Mouse (Mus musculus) liver, embryonic 15.5 days (tissue): ENCODE measurements at regions not wholly inside any gene's neighbourhood (a gene's known extent, or its start where the extent isn't known, plus 50 kb on each side); places are given as distances from the start of the nearest gene placed in this dataset.

ENCODE experiments used
- ATAC-seq: fragments of 200-750 bp; cut with Nextera tagmentation; 2 replicates; pipeline ENCODE4 v1.8.0; 2017; ENCODE audit warnings: moderate number of reproducible peaks, mild to moderate bottlenecking, moderate library complexity; ENCODE audit not compliant: insufficient read depth
- H3K27ac ChIP-seq: fragments of 300-500 bp; sonication (generic); replicated peaks from 2 replicates; pipeline ENCODE4 v1.5.1; 2015; ENCODE audit warnings: mild to moderate bottlenecking, inconsistent platforms
- H3K27me3 ChIP-seq: fragments of 300-500 bp; sonication (generic); 2 replicates; pipeline ENCODE4 v1.6.1; 2015; ENCODE audit warnings: mild to moderate bottlenecking, inconsistent platforms
- H3K36me3 ChIP-seq: fragments of 300-500 bp; sonication (generic); replicated peaks from 2 replicates; pipeline ENCODE4 v1.6.1; 2015; ENCODE audit warnings: moderate library complexity, mild to moderate bottlenecking, inconsistent platforms
- H3K4me1 ChIP-seq: fragments of 300-500 bp; sonication (generic); replicated peaks from 2 replicates; pipeline ENCODE4 v1.6.1; 2015; ENCODE audit warnings: inconsistent platforms
- H3K4me2 ChIP-seq: fragments of 300-500 bp; sonication (generic); 2 replicates; pipeline ENCODE4 v1.6.1; 2015; ENCODE audit warnings: moderate library complexity, mild to moderate bottlenecking, inconsistent platforms
- H3K4me3 ChIP-seq: fragments of 300-500 bp; sonication (generic); replicated peaks from 2 replicates; pipeline ENCODE4 v1.5.1; 2015; ENCODE audit warnings: mild to moderate bottlenecking, inconsistent platforms
- H3K9ac ChIP-seq: fragments of 300-500 bp; sonication (generic); 2 replicates; pipeline ENCODE4 v1.6.1; 2015; ENCODE audit warnings: moderate library complexity, mild to moderate bottlenecking, inconsistent platforms
- H3K9me3 ChIP-seq: fragments of 300-500 bp; sonication (generic); replicated peaks from 2 replicates; pipeline ENCODE4 v1.6.1; 2016; ENCODE audit warnings: inconsistent platforms
- WGBS: fragments of 180-500 bp; shearing (Covaris S2); methylation state at CpG from one replicate; pipeline ENCODE4 v1.1.7; 2015; ENCODE audit warnings: mixed read lengths; ENCODE audit not compliant: insufficient replicate concordance; 5-methylcytosine and 5-hydroxymethylcytosine counted together

- Histone ChIP-seq H3K4me2 (no peak overlapping the region), H3K9ac (no peak overlapping the region), H3K36me3 (no peaks in the 10 kb centered on the region), H3K9me3 (no peaks in the 10 kb centered on the region), H3K27me3 (no peaks in the 10 kb centered on the region), H3K27ac (no peak overlapping the region), H3K4me3 (no peak overlapping the region), H3K4me1 (no peaks in the 10 kb centered on the region)
- 15% methylated on average over 3 of the region's 3 CpGs for WGBS
- ATAC-seq = no peak
Measured at GRCm38 (mm10) chr8:56682564-56682963, 131.7 kb downstream of the Fbxo8 start.

- Histone ChIP-seq H3K27me3 (no peaks in the 10 kb centered on the region), H3K4me1 (no peaks in the 10 kb centered on the region), H3K27ac (no peak overlapping the region), H3K4me2 (no peak overlapping the region), H3K9ac (no peak overlapping the region), H3K4me3 (no peak overlapping the region), H3K36me3 (no peaks in the 10 kb centered on the region), H3K9me3 (no peaks in the 10 kb centered on the region)
- WGBS = 60% methylated on average over 7 of the region's 7 CpGs
- no peak for ATAC-seq
Measured at GRCm38 (mm10) chr8:56684352-56684751, 133.5 kb downstream of the Fbxo8 start.

GRCm38 (mm10) chr8:56695436-56695835 is 144.5 kb downstream of the Fbxo8 start:
- Histone ChIP-seq H3K36me3 (no peaks in the 10 kb centered on the region), H3K9ac (no peak overlapping the region), H3K4me1 (no peaks in the 10 kb centered on the region), H3K27me3 (no peaks in the 10 kb centered on the region), H3K4me2 (no peak overlapping the region), H3K27ac (no peak overlapping the region), H3K4me3 (no peak overlapping the region), H3K9me3 (no peaks in the 10 kb centered on the region)
- ATAC-seq = no peak
- WGBS = 62% methylated on average over 1 of the region's 1 CpGs

GRCm38 (mm10) chr8:56700580-56701145 is 149.8 kb downstream of the Fbxo8 start:
- no peaks in the 10 kb centered on the region for H3K27me3 ChIP-seq
- no peak overlapping the region for H3K4me2 ChIP-seq
- no peak overlapping the region for H3K27ac ChIP-seq
- ATAC-seq = no peak
- H3K4me3 ChIP-seq = no peak overlapping the region
- no peaks in the 10 kb centered on the region for H3K36me3 ChIP-seq
- no peaks in the 10 kb centered on the region for H3K9me3 ChIP-seq
- H3K4me1 ChIP-seq = no peaks in the 10 kb centered on the region
- no peak overlapping the region for H3K9ac ChIP-seq
- 48% methylated on average over 2 of the region's 2 CpGs for WGBS

GRCm38 (mm10) chr8:56706377-56706776 is 155.5 kb downstream of the Fbxo8 start:
- Histone ChIP-seq H3K9me3 (no peaks in the 10 kb centered on the region), H3K4me1 (no peaks in the 10 kb centered on the region), H3K27ac (no peak overlapping the region), H3K9ac (no peak overlapping the region), H3K27me3 (no peaks in the 10 kb centered on the region), H3K36me3 (no peaks in the 10 kb centered on the region), H3K4me2 (no peak overlapping the region), H3K4me3 (no peak overlapping the region)
- WGBS = 58% methylated on average over 10 of the region's 10 CpGs
- no peak for ATAC-seq

GRCm38 (mm10) chr8:56706941-56707706 is 156.2 kb downstream of the Fbxo8 start:
- Histone ChIP-seq H3K4me1 (no peaks in the 10 kb centered on the region), H3K36me3 (no peaks in the 10 kb centered on the region), H3K27me3 (no peaks in the 10 kb centered on the region), H3K9ac (no peak overlapping the region), H3K4me3 (no peak overlapping the region), H3K9me3 (no peaks in the 10 kb centered on the region), H3K27ac (no peak overlapping the region), H3K4me2 (no peak overlapping the region)
- ATAC-seq = no peak
- 44% methylated on average over 14 of the region's 14 CpGs for WGBS

- Histone ChIP-seq H3K27me3 (no peaks in the 10 kb centered on the region), H3K9me3 (no peaks in the 10 kb centered on the region), H3K36me3 (no peaks in the 10 kb centered on the region), H3K4me3 (no peak overlapping the region), H3K4me1 (no peaks in the 10 kb centered on the region), H3K9ac (no peak overlapping the region), H3K4me2 (no peak overlapping the region), H3K27ac (no peak overlapping the region)
- WGBS = 54% methylated on average over 1 of the region's 1 CpGs
- ATAC-seq = no peak
Measured at GRCm38 (mm10) chr8:56720001-56720400, 169.1 kb downstream of the Fbxo8 start.

- Histone ChIP-seq H3K36me3 (no peaks in the 10 kb centered on the region), H3K27ac (no peak overlapping the region), H3K4me3 (no peak overlapping the region), H3K9me3 (no peaks in the 10 kb centered on the region), H3K4me1 (no peaks in the 10 kb centered on the region), H3K4me2 (no peak overlapping the region), H3K27me3 (no peaks in the 10 kb centered on the region), H3K9ac (no peak overlapping the region)
- no peak for ATAC-seq
- WGBS = 32% methylated on average over 2 of the region's 2 CpGs
Measured at GRCm38 (mm10) chr8:56722473-56723236, 171.8 kb downstream of the Fbxo8 start.

- no peak for ATAC-seq
- no peak overlapping the region for H3K4me2 ChIP-seq
- no peaks in the 10 kb centered on the region for H3K27me3 ChIP-seq
- no peaks in the 10 kb centered on the region for H3K36me3 ChIP-seq
- no peak overlapping the region for H3K27ac ChIP-seq
- WGBS = 65% methylated on average over 2 of the region's 2 CpGs
- H3K4me3 ChIP-seq = no peak overlapping the region
- H3K9ac ChIP-seq = no peak overlapping the region
- no peaks in the 10 kb centered on the region for H3K4me1 ChIP-seq
- no peaks in the 10 kb centered on the region for H3K9me3 ChIP-seq
Measured at GRCm38 (mm10) chr8:56724607-56725006, 173.7 kb downstream of the Fbxo8 start.

- Histone ChIP-seq H3K36me3 (no peaks in the 10 kb centered on the region), H3K9ac (no peak overlapping the region), H3K4me3 (no peak overlapping the region), H3K4me1 (no peaks in the 10 kb centered on the region), H3K27me3 (no peaks in the 10 kb centered on the region), H3K9me3 (no peaks in the 10 kb centered on the region), H3K4me2 (no peak overlapping the region), H3K27ac (no peak overlapping the region)
- no peak for ATAC-seq
- WGBS = 64% methylated on average over 6 of the region's 6 CpGs
Measured at GRCm38 (mm10) chr8:56733318-56733717, 182.4 kb downstream of the Fbxo8 start.

- ATAC-seq = no peak
- no peaks in the 10 kb centered on the region for H3K36me3 ChIP-seq
- no peaks in the 10 kb centered on the region for H3K27me3 ChIP-seq
- 67% methylated on average over 2 of the region's 2 CpGs for WGBS
- H3K9ac ChIP-seq = no peak overlapping the region
- no peak overlapping the region for H3K4me3 ChIP-seq
- H3K4me2 ChIP-seq = no peak overlapping the region
- no peaks in the 10 kb centered on the region for H3K9me3 ChIP-seq
- no peak overlapping the region for H3K27ac ChIP-seq
- H3K4me1 ChIP-seq = no peaks in the 10 kb centered on the region
Measured at GRCm38 (mm10) chr8:56735021-56735420, 184.1 kb downstream of the Fbxo8 start.
